Mouse (Mus musculus) stomach, embryonic 14.5 days (tissue): ENCODE data around the gene Gpank1. TPM values are rescaled to one million over a fixed set of nuclear protein-coding genes. Genes with fewer than 3 reads are reported as not detected.
A peak's percentile ranks its signal among the peaks of the same experiment; 100 is the strongest.
"Not testable (repeated sequence)": the region's sequence is repeated elsewhere in the genome, so short reads cannot be mapped to it uniquely, and the experiment has no call there.

Experiments
- ATAC-seq: fragments of 200-750 bp; cut with Nextera tagmentation; 2 replicates; pipeline ENCODE4 v1.8.0; 2017; ENCODE audit warnings: low read depth, moderate TSS enrichment; ENCODE audit not compliant: insufficient number of reproducible peaks, insufficient read depth, low FRiP score
- H3K27ac ChIP-seq: fragments of 300-500 bp; sonication (generic); 2 replicates; pipeline ENCODE4 v1.5.1; 2014; ENCODE audit warnings: mild to moderate bottlenecking, low read length, moderate library complexity, mixed read lengths
- H3K27me3 ChIP-seq: fragments of 300-500 bp; sonication (generic); 2 replicates; pipeline ENCODE4 v1.6.1; 2014; ENCODE audit warnings: low read length, control low read depth, mixed read lengths; ENCODE audit not compliant: control insufficient read depth, insufficient read depth
- H3K36me3 ChIP-seq: fragments of 300-500 bp; sonication (generic); 2 replicates; pipeline ENCODE4 v1.6.1; 2014; ENCODE audit warnings: mild to moderate bottlenecking, control low read depth, low read length, moderate library complexity, mixed read lengths; ENCODE audit not compliant: control insufficient read depth, insufficient read depth
- H3K4me1 ChIP-seq: fragments of 300-500 bp; sonication (generic); 2 replicates; pipeline ENCODE4 v1.6.1; 2014; ENCODE audit warnings: low read length, control low read depth, mixed read lengths; ENCODE audit not compliant: control insufficient read depth, insufficient read depth
- H3K4me2 ChIP-seq: fragments of 300-500 bp; sonication (generic); replicated peaks from 2 replicates; pipeline ENCODE4 v1.6.1; 2014; ENCODE audit warnings: low read depth, low read length, control low read depth
- H3K4me3 ChIP-seq: fragments of 300-500 bp; sonication (generic); 2 replicates; pipeline ENCODE4 v1.5.1; 2014; ENCODE audit warnings: low read depth, low read length, control low read depth
- H3K9ac ChIP-seq: fragments of 300-500 bp; sonication (generic); replicated peaks from 2 replicates; pipeline ENCODE4 v1.6.1; 2014; ENCODE audit warnings: low read depth, mild to moderate bottlenecking, control low read depth, low read length, moderate library complexity, mixed read lengths
- H3K9me3 ChIP-seq: fragments of 300-500 bp; sonication (generic); 2 replicates; pipeline ENCODE4 v1.6.1; 2016; ENCODE audit warnings: low read depth, low read length, control low read depth; ENCODE audit not compliant: control insufficient read depth
- WGBS: fragments of 180-500 bp; shearing (Covaris S2); extraction: QIAGEN DNeasy Blood & Tissue Kit; methylation state at CpG from one replicate; pipeline ENCODE4 v1.1.7; 2014; 5-methylcytosine and 5-hydroxymethylcytosine counted together
- polyA plus RNA-seq: library from polyadenylated mRNA; unstranded; fragments of >200 nt; fragmentation: Nextera tagmentation; extraction: Ambion mirVana; gene quantifications from 2 replicates; pipeline ENCODE4 v1.2.1, GENCODE M21; 2014

The Gpank1 gene
- polyA plus RNA-seq, 1 experiment from 2014 or later, result 21.9 TPM

DNA sequence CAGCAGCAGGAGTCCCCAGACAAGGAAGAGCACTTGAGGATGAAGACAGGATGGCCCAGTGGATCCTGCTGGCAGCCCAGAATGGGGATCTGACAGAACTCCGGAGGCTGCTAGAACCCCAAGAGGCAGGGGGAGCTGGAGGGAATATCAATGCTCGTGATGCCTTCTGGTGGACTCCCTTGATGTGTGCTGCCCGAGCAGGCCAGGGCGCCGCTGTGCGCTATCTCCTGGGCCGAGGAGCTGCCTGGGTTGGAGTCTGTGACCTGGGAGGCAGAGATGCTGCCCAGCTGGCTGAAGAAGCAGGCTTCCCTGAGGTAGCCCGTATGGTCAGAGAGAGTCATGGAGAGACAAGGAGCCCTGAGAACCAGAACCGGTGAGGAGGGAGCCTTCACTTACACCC lies 2.0 kb downstream of the Gpank1 start:
- not testable (repeated sequence) for ATAC-seq, H3K4me3 ChIP-seq, H3K9me3 ChIP-seq, H3K4me2 ChIP-seq, H3K27ac ChIP-seq, H3K27me3 ChIP-seq, H3K9ac ChIP-seq
- H3K36me3 ChIP-seq, result peaks cover 24% of the 10 kb centered on the region
- H3K4me1 ChIP-seq, result peaks cover 23% of the 10 kb centered on the region
- whole genome bisulfite sequencing, result 90% methylated on average over 9 of the region's 9 CpGs

- not testable (repeated sequence) for H3K9ac ChIP-seq, H3K4me2 ChIP-seq, H3K27ac ChIP-seq, H3K27me3 ChIP-seq, H3K9me3 ChIP-seq, ATAC-seq, H3K4me3 ChIP-seq
- Histone ChIP-seq H3K36me3 (peaks cover 15% of the 10 kb centered on the region), H3K4me1 (peaks cover 23% of the 10 kb centered on the region)
- WGBS, result 89% methylated on average over 12 of the region's 12 CpGs
These were observed 3.1 kb downstream of the Gpank1 start for GRCm38 (mm10) chr17:35124261-35124896.

GRCm38 (mm10) chr17:35125081-35125480 lies 3.8 kb downstream of the Gpank1 start:
- Histone ChIP-seq H3K27me3 (no peaks in the 10 kb centered on the region), H3K27ac (no peak overlapping the region; the same call in 1 of the 2 replicates), H3K4me1 (peaks cover 19% of the 10 kb centered on the region), H3K4me2 (peak overlapping the region; percentile 60; the same call in 1 of the 2 replicates), H3K9ac (no peak overlapping the region), H3K9me3 (no peaks in the 10 kb centered on the region), H3K4me3 (no peak overlapping the region), H3K36me3 (peaks cover 10% of the 10 kb centered on the region)
- 92% methylated on average over 1 of the region's 1 CpGs for WGBS
- no peak for ATAC-seq

DNA sequence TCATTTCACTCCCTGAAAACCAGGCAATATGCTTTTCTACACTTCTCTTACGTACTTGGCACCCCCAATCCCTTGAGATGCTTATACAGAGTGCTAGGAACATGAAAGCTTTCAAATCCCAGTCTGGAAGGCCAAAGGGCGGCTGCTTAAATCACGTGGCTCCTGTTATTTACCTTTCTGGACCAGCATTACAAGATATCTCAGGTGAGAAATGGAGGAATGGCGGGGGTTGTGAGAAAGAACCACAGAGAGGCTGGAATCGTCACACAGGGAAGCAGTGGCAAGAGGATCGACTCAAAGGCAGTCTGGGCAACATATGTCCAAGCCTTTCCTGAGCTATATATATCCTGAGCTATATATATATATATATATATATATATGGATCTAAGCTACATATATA lies 4.3 kb downstream of the Gpank1 start:
- Histone ChIP-seq H3K27me3 (no peaks in the 10 kb centered on the region), H3K4me1 (peaks cover 17% of the 10 kb centered on the region), H3K36me3 (peaks cover 10% of the 10 kb centered on the region), H3K9me3 (no peaks in the 10 kb centered on the region), H3K4me3 (peak overlapping the region; percentile 40), H3K4me2 (peak overlapping the region; percentile 60), H3K9ac (peak overlapping the region; percentile 41), H3K27ac (peak overlapping the region; percentile 35; the same call in 1 of the 2 replicates)
- no peak for ATAC-seq
- WGBS, result 15% methylated on average over 6 of the region's 6 CpGs

DNA sequence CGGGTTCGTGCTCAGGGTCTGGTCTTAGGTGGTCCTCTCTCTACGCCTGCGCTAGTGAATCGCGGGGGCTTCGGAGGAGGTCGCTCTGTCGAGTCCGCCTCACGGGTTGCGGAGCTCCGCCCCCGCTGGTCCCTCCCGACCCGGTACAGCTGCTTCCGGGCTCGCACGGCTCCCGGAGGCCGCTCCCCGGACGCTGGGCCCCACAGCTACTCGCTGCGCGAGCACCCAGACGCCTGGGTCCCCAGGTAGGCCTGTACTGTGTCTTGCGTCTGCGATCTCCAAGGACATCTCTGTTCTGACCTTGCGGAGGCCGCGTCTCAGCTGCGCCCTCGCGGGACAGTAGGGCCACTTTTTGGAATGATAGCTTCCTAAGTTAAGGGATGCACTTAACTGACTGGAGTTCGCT lies 5.0 kb downstream of the Gpank1 start, which contains the start of gene D17H6S53E:
D17H6S53E (plus strand) TSS at position 168 of the 406 bp plus-strand sequence.
- H3K9ac ChIP-seq, result peak within 1 kb of the TSS; percentile 41
- H3K27me3 ChIP-seq, result no peaks in the 10 kb centered on the region
- ATAC-seq, result peak; percentile 73
- peak within 1 kb of the TSS; percentile 35; the same call in 1 of the 2 replicates for H3K27ac ChIP-seq
- H3K4me3 ChIP-seq, result peak within 1 kb of the TSS; percentile 40
- H3K4me2 ChIP-seq, result peak within 1 kb of the TSS; percentile 60
- H3K36me3 ChIP-seq, result peaks cover 10% of the 10 kb centered on the region
- under 1% methylated on average over 36 of the region's 36 CpGs for WGBS
- no peaks in the 10 kb centered on the region for H3K9me3 ChIP-seq
- H3K4me1 ChIP-seq, result peaks cover 17% of the 10 kb centered on the region

- H3K27ac ChIP-seq, result no peak overlapping the region
These were observed 5.8 kb downstream of the Gpank1 start for GRCm38 (mm10) chr17:35127017-35127416.

DNA sequence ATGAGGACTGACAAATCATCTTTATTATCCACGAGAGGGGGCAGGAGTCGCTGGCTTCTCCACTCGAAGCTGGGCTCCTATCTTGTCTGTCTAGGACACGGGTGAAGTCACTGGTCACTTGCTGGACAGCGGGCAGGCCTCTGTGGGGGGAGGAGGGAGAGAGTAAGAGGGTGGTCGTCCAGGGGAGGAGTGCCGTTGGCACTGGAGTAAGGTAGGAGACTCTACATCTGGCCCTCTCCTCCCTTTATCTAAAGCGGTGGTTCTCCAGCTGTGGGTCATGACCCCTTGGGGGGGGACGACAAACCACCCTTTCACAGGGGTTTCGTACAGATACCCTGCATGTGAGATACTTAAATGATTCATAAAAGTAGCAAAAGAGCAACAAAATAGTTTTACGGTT lies 7.7 kb downstream of the Gpank1 start:
- 69% methylated on average over 11 of the region's 11 CpGs for WGBS
- Histone ChIP-seq H3K4me3 (no peak overlapping the region), H3K9me3 (no peaks in the 10 kb centered on the region), H3K36me3 (peaks cover 5% of the 10 kb centered on the region), H3K4me2 (no peak overlapping the region), H3K27ac (no peak overlapping the region), H3K9ac (no peak overlapping the region), H3K4me1 (peaks cover 17% of the 10 kb centered on the region), H3K27me3 (no peaks in the 10 kb centered on the region)
- no peak for ATAC-seq

More at GRCm38 (mm10) chr17:35127017-35127416, 5.8 kb downstream of the Gpank1 start:
- ATAC-seq, result no peak
- Histone ChIP-seq H3K9me3 (no peaks in the 10 kb centered on the region), H3K27me3 (no peaks in the 10 kb centered on the region), H3K4me2 (peak overlapping the region; percentile 60), H3K4me3 (peak overlapping the region; percentile 40), H3K4me1 (peaks cover 17% of the 10 kb centered on the region), H3K9ac (peak overlapping the region; percentile 41), H3K36me3 (peaks cover 10% of the 10 kb centered on the region)
- WGBS, result 60% methylated on average over 13 of the region's 13 CpGs

DNA sequence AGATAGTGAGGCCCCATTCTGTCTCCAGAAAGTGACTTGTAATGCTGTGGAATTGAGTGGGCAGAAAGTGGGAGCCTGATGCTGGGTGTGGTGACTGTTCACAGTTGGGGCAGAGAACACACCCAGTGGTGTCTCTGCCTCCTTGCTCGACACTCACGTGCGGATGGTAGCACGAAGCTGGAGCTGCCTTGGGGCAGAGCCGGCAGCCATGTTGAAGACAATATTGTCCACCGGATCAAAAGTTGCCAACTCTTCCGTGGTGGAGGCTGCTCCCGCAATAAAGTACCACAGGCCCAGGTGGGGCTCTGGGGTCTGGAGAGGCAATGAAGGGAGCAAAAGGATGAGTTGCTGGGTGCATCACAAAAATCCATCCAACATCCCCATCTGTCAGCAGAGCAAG lies 9.8 kb downstream of the Gpank1 start:
- WGBS, result 90% methylated on average over 8 of the region's 8 CpGs
- H3K4me2 ChIP-seq, result no peak overlapping the region
- ATAC-seq, result no peak

More for the DNA sequence above, 9.8 kb downstream of the Gpank1 start:
- Histone ChIP-seq H3K9me3 (no peaks in the 10 kb centered on the region), H3K9ac (no peak overlapping the region), H3K36me3 (peaks cover 4% of the 10 kb centered on the region), H3K27me3 (no peaks in the 10 kb centered on the region), H3K4me3 (no peak overlapping the region), H3K4me1 (peaks cover 11% of the 10 kb centered on the region), H3K27ac (no peak overlapping the region)
